Mouse (Mus musculus): ENCODE data around the gene Zfp148. TPM values are rescaled to one million over a fixed set of nuclear protein-coding genes. Genes with fewer than 3 reads are reported as not detected.

The Zfp148 gene
- total RNA-seq, 2 experiments from 2014 or later: 24.9 to 53.3 TPM

DNA sequence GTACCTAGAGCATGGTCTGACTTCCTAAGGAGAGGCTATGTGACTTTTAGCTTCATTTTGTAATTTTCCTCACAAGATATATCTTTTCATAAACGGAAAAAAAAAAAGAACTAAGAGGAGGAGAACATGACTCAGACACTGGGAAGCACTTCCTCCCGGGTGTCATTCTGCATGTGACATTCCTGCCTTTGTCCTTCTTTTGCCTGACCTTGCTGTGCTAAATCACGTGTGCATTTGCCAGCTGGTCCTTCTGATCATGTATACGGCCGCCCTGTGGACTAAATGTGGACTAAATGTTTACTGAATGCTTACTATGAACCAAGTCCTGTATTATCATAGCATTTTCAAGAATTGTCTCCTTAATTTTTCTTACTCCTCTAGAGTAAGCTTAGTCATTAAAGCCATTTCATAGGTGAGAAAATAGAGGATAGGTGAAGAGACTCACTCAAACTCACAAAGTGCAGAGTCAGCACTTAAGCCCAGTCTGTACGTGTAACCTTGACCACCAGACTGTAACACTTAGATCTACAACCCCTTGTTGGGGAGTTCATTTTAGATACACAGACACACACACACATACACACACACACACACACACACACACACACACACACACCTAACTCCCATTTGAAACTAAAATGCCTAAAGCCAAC, 139.4 kb downstream of the Zfp148 start:
- ATAC-seq (ENCODE audit: poor library complexity, severe bottlenecking): no peak

DNA sequence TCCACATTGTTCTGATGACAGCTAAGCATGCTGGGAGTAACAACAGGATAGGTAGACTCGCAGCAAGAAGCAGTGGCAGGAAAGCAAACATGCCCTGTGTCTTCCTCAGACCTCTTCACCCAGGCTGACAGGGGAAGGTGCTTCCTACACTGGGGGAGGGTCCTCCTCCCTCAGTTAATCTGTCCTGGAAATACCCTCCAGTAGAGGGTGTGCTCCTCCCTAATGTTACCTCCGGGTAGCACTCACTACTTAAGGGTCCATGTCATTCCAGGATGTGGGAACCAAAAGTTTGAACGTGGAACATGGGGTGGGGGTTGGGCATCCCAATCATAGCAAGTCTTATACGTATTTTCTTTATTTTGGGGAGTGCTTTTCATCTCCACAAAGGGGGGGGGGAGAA, 141.9 kb downstream of the Zfp148 start:
- no peak for ATAC-seq (ENCODE audit: poor library complexity, severe bottlenecking)

DNA sequence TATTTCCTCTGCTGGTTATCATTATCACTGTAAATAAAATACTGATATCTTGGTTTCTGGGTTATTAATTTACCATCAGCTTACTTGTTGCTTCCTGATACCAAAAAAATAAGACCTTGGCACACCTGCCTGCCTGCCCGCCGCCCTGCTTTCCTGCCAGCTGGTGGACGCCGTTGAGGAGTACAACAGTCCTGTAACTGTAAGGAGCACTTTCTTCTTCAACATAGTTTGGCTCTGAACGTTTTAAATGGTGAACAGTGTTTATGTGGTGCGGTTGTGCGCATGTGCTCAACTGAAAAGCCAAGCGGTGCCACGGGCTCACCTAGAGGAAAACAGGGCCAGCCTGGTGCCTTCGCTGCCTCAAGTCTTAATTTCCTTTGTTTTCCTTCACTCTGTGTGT, 142.9 kb downstream of the Zfp148 start:
- ATAC-seq (ENCODE audit: poor library complexity, severe bottlenecking): no peak

DNA sequence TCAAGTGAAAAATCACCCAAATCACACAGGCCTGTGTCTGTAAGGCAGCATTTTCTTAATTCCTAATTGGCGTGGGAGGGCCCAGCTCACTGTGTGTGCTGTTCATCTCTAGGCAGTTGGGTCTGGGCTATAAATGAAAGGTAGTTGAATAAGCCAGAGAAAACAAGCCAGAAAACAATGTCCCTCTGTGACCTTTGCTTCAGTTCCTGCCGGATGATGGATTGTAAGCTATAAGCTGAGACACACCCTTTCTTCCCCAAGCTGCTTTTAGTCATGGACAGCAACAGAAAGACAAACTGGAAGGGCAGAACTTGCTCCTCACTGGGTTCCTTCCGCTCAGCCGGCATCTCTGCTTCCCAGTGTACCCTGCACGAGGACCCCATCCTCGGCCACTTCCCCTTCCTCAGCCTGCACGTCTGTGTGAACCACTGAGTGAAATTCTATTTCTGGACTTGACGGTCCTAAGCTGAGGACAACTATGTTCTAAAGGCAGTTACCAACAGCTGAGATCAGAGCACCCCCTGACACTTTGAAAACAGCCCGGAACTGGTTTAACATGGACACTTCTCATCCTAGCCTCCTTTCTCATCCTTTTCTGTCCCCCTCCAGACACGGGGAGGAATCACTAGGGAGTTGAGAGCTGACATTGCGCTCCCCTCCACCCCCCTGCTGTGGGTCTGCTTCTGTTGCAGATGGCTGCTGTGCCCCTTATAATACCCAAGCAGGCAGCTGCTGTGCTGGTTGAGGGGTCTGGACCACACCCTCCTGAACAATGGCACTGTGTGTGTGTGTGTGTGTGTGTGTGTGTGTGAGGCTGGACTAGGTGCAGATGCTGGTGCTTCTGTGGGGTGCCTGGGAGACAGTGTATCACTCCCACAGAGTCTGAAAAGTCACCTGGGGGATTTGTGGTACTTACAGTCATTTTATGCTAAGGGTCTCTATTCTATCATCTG, 149.1 kb downstream of the Zfp148 start:
- no peak for ATAC-seq (ENCODE audit: poor library complexity, severe bottlenecking)

DNA sequence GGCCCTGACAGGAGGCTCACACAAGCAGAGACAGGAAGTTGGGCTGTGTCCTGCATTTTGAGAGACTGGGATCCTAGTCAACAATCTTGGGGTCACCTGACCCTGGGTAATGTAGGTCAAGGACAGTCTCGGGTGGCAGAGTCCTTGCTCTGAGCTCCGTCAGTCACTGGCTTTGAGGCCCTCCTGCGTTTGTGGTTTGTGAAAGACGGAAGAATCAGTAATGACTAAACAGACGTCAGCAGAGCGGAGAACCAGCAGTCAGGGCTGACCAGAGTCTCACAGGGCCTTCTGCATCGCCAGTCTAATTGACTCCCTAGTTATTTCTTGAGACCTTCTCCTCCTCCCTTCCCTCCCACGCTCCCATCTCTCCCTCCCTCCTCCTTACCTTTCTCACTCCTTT, 150.5 kb downstream of the Zfp148 start:
- no peak for ATAC-seq (ENCODE audit: poor library complexity, severe bottlenecking)

DNA sequence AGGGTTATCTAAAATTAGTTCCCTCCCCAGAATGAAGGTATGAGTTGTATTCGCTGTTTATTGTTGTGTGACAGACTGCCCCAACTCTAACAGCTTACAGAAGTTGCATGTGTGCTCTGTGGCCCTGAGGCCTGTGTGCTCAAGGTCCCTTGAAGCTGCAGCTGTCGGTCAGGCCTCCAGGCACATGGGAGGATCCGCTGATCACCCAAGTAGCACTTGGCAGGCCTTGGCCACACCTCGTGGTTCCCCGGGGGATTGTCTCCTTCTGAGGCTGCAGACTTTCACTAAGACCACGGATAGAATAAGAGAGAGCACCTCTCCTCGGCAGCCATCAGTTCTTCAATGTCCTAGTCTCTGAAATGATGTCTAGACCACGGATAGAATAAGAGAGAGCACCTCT, 155.8 kb downstream of the Zfp148 start:
- no peak for ATAC-seq (ENCODE audit: poor library complexity, severe bottlenecking)

DNA sequence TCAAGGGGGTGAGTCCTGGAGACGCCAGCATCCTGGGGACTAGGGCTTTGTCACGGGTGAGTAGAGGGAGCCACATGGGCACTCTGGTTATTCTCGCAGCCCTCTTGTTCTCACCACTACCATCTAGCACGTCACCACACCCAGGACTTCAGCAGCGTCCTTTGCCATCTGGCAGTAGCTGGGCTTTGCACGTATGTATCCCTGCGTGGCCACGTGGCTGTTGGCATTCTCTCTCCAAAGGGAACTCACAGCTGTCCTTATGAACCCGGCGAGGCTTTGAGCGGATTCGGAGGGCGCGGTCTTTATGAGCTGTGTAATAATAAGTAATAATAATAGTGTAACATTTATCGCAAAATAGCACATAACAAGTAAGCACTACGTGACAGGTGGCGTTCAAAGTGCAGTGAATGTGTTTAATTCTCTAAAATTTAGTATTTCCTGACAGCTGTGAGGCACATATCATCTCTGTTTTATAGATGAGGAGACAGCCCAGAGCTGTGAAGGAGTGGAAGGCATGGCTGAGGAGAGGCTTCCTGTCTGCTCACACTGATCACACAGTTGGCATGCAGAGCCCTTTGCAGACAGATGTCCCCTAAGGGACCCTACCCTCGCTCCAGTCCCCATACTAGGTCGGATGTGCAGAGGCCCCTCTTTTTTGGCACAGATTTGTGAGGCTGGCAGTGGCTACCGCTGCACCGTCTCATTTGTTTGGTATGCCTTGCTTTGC, 157.0 kb downstream of the Zfp148 start:
- no peak for ATAC-seq (ENCODE audit: poor library complexity, severe bottlenecking)

DNA sequence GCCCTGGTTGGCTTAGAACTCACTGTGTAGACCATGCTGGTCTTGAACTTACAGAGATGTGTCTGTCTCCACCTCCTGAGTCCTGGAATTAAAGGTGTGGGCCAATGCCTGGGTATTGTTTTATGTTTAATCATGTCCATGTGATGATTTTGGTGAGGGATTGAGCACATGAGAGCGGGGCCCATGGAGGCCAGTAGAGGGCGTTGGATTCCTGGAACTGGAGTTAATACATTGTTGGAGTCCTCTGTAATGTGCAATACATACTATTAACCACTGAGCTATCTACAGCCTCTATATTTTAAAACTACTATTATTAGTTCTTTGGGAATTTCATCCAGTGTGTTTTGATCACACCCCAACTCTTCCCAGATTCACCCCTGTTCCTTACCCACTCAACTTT, 163.7 kb downstream of the Zfp148 start:
- no peak for ATAC-seq (ENCODE audit: poor library complexity, severe bottlenecking)

DNA sequence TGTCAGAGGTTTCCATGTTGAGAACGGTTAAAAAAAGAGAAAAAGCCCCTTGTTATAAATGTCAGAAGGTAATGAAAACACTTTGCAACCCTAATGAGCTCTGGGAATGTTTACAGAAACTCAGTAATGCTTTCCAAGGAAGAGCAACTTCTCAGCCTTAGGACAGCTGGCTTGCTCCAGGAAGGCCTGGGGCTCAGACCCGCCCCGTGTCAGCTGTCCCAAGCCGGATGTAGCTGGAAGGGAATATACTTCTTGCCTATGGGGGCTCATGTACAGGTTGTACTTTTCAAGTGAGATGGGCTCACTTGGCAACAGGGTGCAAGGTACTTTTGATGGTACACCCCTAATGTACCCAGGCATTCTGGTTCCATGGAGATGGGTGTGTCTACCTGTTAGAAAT, 164.9 kb downstream of the Zfp148 start:
- no peak for ATAC-seq (ENCODE audit: poor library complexity, severe bottlenecking)

DNA sequence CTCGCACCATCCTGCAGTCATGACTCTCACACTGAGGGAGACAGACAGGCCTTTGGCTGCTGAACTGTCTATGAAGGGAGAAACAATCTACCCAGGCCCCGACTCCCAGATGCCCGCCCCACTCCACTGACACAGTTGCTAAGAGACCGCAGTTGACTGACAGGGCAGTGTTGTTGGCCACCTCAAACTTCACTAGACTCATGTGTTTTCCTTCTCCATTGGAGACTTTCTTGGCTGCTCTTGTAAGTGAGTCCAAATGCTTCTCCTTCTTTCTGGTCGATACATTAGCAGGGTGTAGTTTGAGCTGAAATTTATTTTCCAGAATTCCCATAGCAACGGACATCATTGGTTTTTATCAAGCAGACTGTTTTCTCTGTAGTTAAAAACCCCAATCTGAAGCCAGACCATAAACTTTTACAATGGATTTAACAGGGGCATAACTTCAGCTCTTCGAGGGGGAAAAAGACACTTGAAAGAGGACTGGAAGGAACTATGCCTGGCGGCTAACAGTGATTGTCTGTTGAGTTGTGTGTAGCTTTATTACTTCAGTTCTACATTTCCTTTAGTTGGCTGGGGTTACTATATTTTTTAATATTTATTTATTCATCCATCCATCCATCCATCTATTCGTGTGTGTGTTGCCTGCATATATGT, 173.2 kb downstream of the Zfp148 start:
- no peak for ATAC-seq (ENCODE audit: poor library complexity, severe bottlenecking)

Other genes with a start within 250 kb of the Zfp148 start
- gene Osbpl11, start 195.8 kb upstream of the Zfp148 start, total RNA-seq (2015): 17.2 and 18.4 TPM in 2 replicates
- 29.1 and 30.0 TPM in 2 replicates for gene Osbpl11, start 195.8 kb upstream of the Zfp148 start, total RNA-seq (2017)
- gene Snx4, start 129.4 kb upstream of the Zfp148 start, total RNA-seq (2015): 61.0 and 61.8 TPM in 2 replicates
- 76.8 and 88.0 TPM in 2 replicates for gene Snx4, start 129.4 kb upstream of the Zfp148 start, total RNA-seq (2017)
- not detected in 2 replicates for gene Slc12a8, start 136.5 kb downstream of the Zfp148 start, total RNA-seq (2015)
- gene Slc12a8, start 136.5 kb downstream of the Zfp148 start, total RNA-seq (2017): not detected in 2 replicates

Measured in megakaryocyte, adult 5-6 weeks (primary cell).